Mouse (Mus musculus) testis, adult 2 months (tissue): ENCODE measurements around the gene Myo5a.

Experiments used
- CTCF ChIP-seq: fragments of 200-500 bp; IDR thresholded peaks from 2 replicates; pipeline ENCODE4 v1.5.1; 2012; ENCODE audit warnings: low read depth, mild to moderate bottlenecking, inconsistent platforms, low read length, moderate library complexity; ENCODE audit not compliant: control insufficient read depth, insufficient read depth, insufficient replicate concordance
- POLR2A ChIP-seq: fragments of 200-500 bp; IDR thresholded peaks from 2 replicates; pipeline ENCODE4 v1.6.1; 2012; ENCODE audit warnings: low read depth, mild to moderate bottlenecking, inconsistent platforms, low read length, moderate library complexity; ENCODE audit not compliant: control insufficient read depth

GRCm38 (mm10) chr9:75270382-75270781, 199.6 kb downstream of the Myo5a start:
- no peak for TF ChIP-seq POLR2A
- TF ChIP-seq CTCF, result no peak
